Mouse (Mus musculus) limb, embryonic 14.5 days (tissue): ENCODE results near the gene Mettl8. TPM values are rescaled to one million over a fixed set of nuclear protein-coding genes. Genes with fewer than 3 reads are reported as not detected.

Experiments used
- ATAC-seq: fragments of 200-750 bp; cut with Nextera tagmentation; 2 replicates; pipeline ENCODE4 v1.8.0; 2017; ENCODE audit warnings: low read depth, moderate number of reproducible peaks, moderate TSS enrichment; ENCODE audit not compliant: low FRiP score
- DNase-seq: peaks from one replicate; pipeline ENCODE4 v3.0.0-alpha.2; 2015; ENCODE audit warnings: low spot score
- H3K27ac ChIP-seq: fragments of 300-500 bp; sonication (generic); replicated peaks from 2 replicates; pipeline ENCODE4 v1.5.1; 2014; ENCODE audit warnings: low read depth, mild to moderate bottlenecking, low read length, moderate library complexity, mixed read lengths
- H3K27me3 ChIP-seq: fragments of 300-500 bp; sonication (generic); 2 replicates; pipeline ENCODE4 v1.6.1; 2014; ENCODE audit warnings: low read length, mixed read lengths; ENCODE audit not compliant: control insufficient read depth, insufficient read depth
- H3K36me3 ChIP-seq: fragments of 300-500 bp; sonication (generic); 2 replicates; pipeline ENCODE4 v1.6.1; 2014; ENCODE audit warnings: mild to moderate bottlenecking, low read length, moderate library complexity, mixed read lengths; ENCODE audit not compliant: control insufficient read depth, insufficient read depth
- H3K4me1 ChIP-seq: fragments of 300-500 bp; sonication (generic); 2 replicates; pipeline ENCODE4 v1.6.1; 2014; ENCODE audit warnings: antibody characterized with exemption, low read length, mixed read lengths; ENCODE audit not compliant: control insufficient read depth, insufficient read depth
- H3K4me2 ChIP-seq: fragments of 300-500 bp; sonication (generic); replicated peaks from 2 replicates; pipeline ENCODE4 v1.6.1; 2014; ENCODE audit warnings: low read depth, mild to moderate bottlenecking, low read length, moderate library complexity; ENCODE audit not compliant: severe bottlenecking
- H3K4me3 ChIP-seq: fragments of 300-500 bp; sonication (generic); replicated peaks from 2 replicates; pipeline ENCODE4 v1.5.1; 2014; ENCODE audit warnings: low read length
- H3K9ac ChIP-seq: fragments of 300-500 bp; sonication (generic); 2 replicates; pipeline ENCODE4 v1.6.1; 2014; ENCODE audit warnings: mild to moderate bottlenecking, low read depth, low read length, moderate library complexity; ENCODE audit not compliant: severe bottlenecking
- H3K9me3 ChIP-seq: fragments of 300-500 bp; sonication (generic); 2 replicates; pipeline ENCODE4 v1.6.1; 2016; ENCODE audit warnings: low read length; ENCODE audit not compliant: control insufficient read depth
- POLR2A ChIP-seq: fragments of 200-500 bp; IDR thresholded peaks from 2 replicates; pipeline ENCODE4 v1.8.0; 2012; ENCODE audit warnings: inconsistent platforms, mild to moderate bottlenecking, moderate library complexity, borderline replicate concordance; ENCODE audit not compliant: insufficient read depth, insufficient read length; ENCODE audit errors: extremely low read depth
- WGBS: fragments of 180-500 bp; shearing (Covaris S2); extraction: QIAGEN DNeasy Blood & Tissue Kit; methylation state at CpG from one replicate; pipeline ENCODE4 v1.1.7; 2014; 5-methylcytosine and 5-hydroxymethylcytosine counted together
- polyA plus RNA-seq, 2 experiments: library from polyadenylated mRNA; depleted of rRNA in 1 of 2; stranded (reverse) in 1 of 2; unstranded in 1 of 2; fragments of >200 nt; fragmentation: Nextera tagmentation in 1 of 2; extraction: Ambion mirVana in 1 of 2; gene quantifications; 2 replicates each; pipeline versions ENCODE4 v1.2.1 to v1.2.3; 2012 to 2014

Gene Mettl8
- polyA plus RNA-seq, 2 experiments = 13.6 to 14.8 TPM

- DNase-seq (peak; percentile 50), ATAC-seq (no peak)
- no peak overlapping the region for H3K4me2 ChIP-seq
- no peaks in the 10 kb centered on the region for H3K4me1 ChIP-seq
- H3K9ac ChIP-seq = no peak overlapping the region
- H3K27ac ChIP-seq = no peak overlapping the region
- 70% methylated on average over 4 of the region's 4 CpGs for WGBS
- no peaks in the 10 kb centered on the region for H3K36me3 ChIP-seq
- no peak overlapping the region for H3K4me3 ChIP-seq
- H3K27me3 ChIP-seq = no peaks in the 10 kb centered on the region
- H3K9me3 ChIP-seq = no peaks in the 10 kb centered on the region
- TF ChIP-seq POLR2A = no peak
Measured at GRCm38 (mm10) chr2:70990196-70990595, 65.2 kb downstream of the Mettl8 start.

- no peaks in the 10 kb centered on the region for H3K27me3 ChIP-seq
- no peaks in the 10 kb centered on the region for H3K4me1 ChIP-seq
- no peaks in the 10 kb centered on the region for H3K36me3 ChIP-seq
- H3K27ac ChIP-seq = no peak overlapping the region
- H3K4me2 ChIP-seq = no peak overlapping the region
- ATAC-seq (no peak), DNase-seq (no peak)
- no peaks in the 10 kb centered on the region for H3K9me3 ChIP-seq
- TF ChIP-seq POLR2A = no peak
- WGBS = 79% methylated on average over 17 of the region's 17 CpGs
- H3K4me3 ChIP-seq = no peak overlapping the region
- H3K9ac ChIP-seq = no peak overlapping the region
Measured at GRCm38 (mm10) chr2:70989201-70990191, 65.9 kb downstream of the Mettl8 start.

DNA sequence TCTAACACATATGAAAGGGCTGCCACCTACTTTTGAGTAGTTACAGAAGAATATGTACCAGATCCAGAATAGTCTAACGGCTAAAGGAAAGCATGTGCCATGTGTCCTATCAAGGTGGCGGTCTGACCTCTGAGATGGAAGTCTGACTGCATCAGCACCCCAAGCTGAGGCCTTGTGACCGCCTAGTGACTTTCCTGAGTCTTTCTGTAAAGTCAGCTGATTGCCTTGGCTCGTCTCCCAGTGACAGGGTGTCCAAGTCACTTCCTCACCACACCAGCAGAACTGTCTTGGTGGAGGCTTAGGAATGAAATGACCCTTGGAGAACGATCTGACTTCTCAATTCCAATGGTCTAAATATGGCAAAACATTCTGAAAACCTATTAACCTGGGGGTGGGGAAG lies 77.1 kb downstream of the Mettl8 start:
- Histone ChIP-seq H3K4me1 (peaks cover 3% of the 10 kb centered on the region; the same call in 1 of the 2 replicates), H3K27ac (no peak overlapping the region), H3K4me2 (no peak overlapping the region), H3K4me3 (no peak overlapping the region), H3K27me3 (no peaks in the 10 kb centered on the region), H3K9ac (no peak overlapping the region), H3K36me3 (no peaks in the 10 kb centered on the region), H3K9me3 (no peaks in the 10 kb centered on the region)
- 84% methylated on average over 5 of the region's 5 CpGs for WGBS
- TF ChIP-seq POLR2A = no peak
- no peak for ATAC-seq
- no peak for DNase-seq

GRCm38 (mm10) chr2:70974769-70975168 lies 80.6 kb downstream of the Mettl8 start:
- ATAC-seq (no peak), DNase-seq (no peak)
- no peak for TF ChIP-seq POLR2A
- 94% methylated on average over 6 of the region's 6 CpGs for WGBS
- no peak overlapping the region for H3K9ac ChIP-seq
- H3K4me1 ChIP-seq = no peaks in the 10 kb centered on the region
- H3K9me3 ChIP-seq = no peaks in the 10 kb centered on the region
- no peaks in the 10 kb centered on the region for H3K27me3 ChIP-seq
- no peak overlapping the region for H3K27ac ChIP-seq
- no peak overlapping the region for H3K4me3 ChIP-seq
- no peak overlapping the region for H3K4me2 ChIP-seq
- H3K36me3 ChIP-seq = no peaks in the 10 kb centered on the region

DNA sequence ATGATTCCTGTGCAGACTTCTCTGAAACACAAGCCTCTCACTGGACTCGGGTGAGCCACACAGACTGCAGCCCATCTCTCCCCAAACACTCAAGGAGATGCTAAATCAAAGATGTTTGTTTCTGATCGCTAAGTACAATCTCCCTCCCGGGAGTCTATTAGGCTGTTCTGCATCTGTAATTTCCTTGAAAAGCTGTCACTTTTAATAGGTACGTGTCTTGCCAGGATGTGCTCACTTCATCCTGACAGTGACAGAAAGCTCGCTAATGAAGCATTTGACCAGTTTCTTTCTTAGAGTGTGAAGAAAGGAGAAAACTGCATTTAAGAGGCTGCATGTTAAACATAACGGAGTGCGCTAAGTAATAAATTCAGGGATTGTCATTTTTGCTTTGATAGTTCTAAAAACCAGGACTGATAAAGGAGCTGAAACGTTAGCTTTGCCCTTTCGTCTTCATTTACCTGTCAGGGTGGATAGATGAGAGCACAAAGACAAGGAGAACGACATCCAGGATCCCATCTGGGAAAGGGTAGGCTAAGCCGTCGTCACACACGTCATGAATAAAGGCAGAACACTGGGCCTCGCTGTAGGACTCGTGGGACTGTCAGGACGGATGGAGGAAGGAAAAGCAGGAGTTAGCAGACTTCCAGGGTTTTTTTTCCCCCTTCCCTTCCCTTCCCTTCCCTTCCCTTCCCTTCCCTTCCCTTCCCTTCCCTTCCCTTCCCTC lies 82.4 kb downstream of the Mettl8 start:
- ATAC-seq (no peak), DNase-seq (no peak)
- no peak for TF ChIP-seq POLR2A
- Histone ChIP-seq H3K9me3 (no peaks in the 10 kb centered on the region), H3K27ac (no peak overlapping the region), H3K36me3 (no peaks in the 10 kb centered on the region), H3K4me2 (no peak overlapping the region), H3K27me3 (no peaks in the 10 kb centered on the region), H3K4me3 (no peak overlapping the region), H3K9ac (no peak overlapping the region), H3K4me1 (no peaks in the 10 kb centered on the region)
- 68% methylated on average over 16 of the region's 16 CpGs for WGBS
